Mouse (Mus musculus): ENCODE data around the gene Tut1.

Gene Tut1

GRCm38 (mm10) chr19:8953135-8954039 is at the start of gene Tut1:
TSS of gene Tut1 (plus strand) at chr19:8953847.
- peak; percentile 89 to 92 for DNase-seq

DNA sequence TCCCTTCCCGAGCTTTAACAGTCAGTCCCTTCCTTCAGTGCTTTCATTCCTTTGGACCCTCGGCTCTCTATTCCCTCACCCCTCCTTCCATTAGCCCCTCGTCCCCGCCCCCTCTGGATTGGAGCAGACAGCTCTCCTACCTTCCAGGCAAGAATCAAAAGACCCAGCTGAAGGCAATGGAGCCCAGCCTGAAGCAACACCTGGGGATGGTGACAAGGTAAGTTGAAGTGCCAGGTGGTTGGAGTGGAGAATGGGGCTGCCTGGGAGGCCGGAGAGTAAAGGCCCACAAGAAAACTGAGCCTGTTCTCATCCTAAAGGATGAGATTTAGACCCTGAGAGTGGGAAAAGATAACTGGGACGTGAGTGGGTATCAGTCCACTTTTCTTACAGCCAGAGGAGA is 45.1 kb upstream of the Tut1 start:
- DNase-seq = no peak

GRCm38 (mm10) chr19:8911810-8912209 is 41.8 kb upstream of the Tut1 start:
- DNase-seq = no peak

GRCm38 (mm10) chr19:8914212-8914611 is 39.4 kb upstream of the Tut1 start:
- no peak for DNase-seq

DNA sequence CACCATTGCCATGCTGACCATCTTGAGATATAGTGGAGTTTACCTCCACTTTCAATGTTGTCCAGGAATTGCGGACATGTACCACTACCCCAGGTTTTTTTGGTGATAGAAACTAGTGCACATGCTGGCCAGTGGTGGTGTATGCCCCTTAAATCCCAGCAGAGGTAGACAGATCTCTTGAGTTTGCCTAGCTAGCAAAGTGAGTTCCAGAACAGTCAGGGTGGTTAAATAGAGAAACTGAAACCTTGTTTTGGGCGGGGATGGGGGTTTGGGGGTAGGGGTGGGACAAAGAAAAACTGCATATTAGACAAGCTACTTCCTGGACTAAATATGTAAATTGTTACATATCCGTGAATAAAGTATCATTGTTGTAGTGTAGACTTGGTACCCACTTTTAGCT is 34.6 kb upstream of the Tut1 start:
- no peak for DNase-seq

- DNase-seq = peak in 1 of 2 experiments; percentile 25
Observed at GRCm38 (mm10) chr19:8919684-8920072, 34.0 kb upstream of the Tut1 start.

GRCm38 (mm10) chr19:8920073-8920736 is 33.4 kb upstream of the Tut1 start, which contains the start of gene B3gat3:
TSS of gene B3gat3 (plus strand) at chr19:8920374.
- DNase-seq = peak; percentile 97 to 98

GRCm38 (mm10) chr19:8920836-8921291 is 32.8 kb upstream of the Tut1 start:
- peak; percentile 41 to 66 for DNase-seq

DNA sequence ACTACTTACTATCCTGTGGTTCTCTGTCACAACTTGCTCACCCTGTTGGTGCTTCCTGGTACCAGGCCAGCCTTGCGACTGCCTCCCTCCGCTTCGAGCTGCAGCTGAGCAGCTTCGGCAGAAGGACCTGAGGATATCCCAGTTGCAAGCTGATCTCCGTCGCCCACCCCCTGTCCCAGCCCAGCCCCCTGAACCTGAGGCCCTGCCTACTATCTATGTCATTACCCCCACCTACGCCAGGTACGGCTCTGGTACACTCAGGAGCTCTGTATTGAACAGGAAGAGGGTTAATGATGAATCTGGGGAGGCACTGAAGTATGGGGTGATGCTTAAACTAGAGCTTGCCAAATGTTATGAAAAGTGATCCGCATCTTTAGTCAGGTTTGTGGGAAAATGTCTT is 31.9 kb upstream of the Tut1 start:
- DNase-seq = no peak

- DNase-seq = no peak
Observed at GRCm38 (mm10) chr19:8926766-8927165, 26.9 kb upstream of the Tut1 start.

- DNase-seq = no peak
Observed at GRCm38 (mm10) chr19:8927891-8928525, 25.6 kb upstream of the Tut1 start.

- DNase-seq = peak in 1 of 2 experiments; percentile 19
Observed at GRCm38 (mm10) chr19:8928689-8929223, 24.9 kb upstream of the Tut1 start.

DNA sequence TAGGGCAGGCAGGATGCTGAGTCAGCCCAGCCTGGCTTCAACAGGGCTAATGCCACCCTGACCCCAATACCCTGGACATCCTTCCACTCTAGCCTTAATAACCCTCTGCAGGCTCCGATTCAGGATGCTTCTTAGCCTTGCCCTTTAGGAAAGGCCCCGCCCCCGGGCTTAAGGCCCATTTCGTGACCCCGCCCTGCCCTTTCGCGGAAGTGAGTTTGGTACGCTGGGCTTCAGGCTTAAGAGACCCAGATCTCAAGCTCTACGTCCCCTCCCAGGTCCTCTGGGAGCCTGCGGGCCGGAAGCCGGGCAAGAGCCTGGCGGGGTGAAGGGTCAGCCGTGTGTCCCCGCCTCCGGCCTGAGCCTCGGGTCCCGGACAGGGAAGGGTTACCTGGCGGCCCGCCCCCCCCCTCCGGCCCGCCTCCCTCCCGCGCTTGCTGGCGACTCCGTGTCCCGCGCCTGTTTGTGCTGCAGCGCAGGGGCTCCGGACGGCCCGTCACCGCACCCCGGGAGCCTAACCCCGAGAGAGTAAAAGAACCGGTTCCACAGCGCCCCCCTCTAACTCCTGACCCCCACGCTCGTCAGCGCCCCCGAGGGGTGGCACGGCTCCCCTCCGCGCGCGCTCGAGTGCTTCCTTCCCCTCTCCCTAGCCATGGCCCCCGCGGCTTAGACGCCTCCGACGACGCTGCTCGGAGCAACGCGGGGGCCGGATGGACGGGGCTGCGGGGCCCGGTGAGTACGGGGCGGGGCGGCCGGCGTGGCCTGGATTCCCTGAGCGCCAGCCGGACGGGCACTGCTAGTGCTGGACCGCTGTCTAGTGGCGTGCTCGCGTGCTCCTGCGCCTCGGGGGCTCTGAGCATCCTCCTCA is 24.2 kb upstream of the Tut1 start, which contains the start of the genes Rom1 and Eml3:
Rom1 (minus strand) TSS at position 133 of the 865 bp plus-strand sequence.
Eml3 (plus strand) TSS at position 329 of the 865 bp plus-strand sequence.
- DNase-seq = peak; percentile 91 to 94

GRCm38 (mm10) chr19:8930117-8930516 is 23.5 kb upstream of the Tut1 start:
- DNase-seq = peak; percentile 22 to 34

DNA sequence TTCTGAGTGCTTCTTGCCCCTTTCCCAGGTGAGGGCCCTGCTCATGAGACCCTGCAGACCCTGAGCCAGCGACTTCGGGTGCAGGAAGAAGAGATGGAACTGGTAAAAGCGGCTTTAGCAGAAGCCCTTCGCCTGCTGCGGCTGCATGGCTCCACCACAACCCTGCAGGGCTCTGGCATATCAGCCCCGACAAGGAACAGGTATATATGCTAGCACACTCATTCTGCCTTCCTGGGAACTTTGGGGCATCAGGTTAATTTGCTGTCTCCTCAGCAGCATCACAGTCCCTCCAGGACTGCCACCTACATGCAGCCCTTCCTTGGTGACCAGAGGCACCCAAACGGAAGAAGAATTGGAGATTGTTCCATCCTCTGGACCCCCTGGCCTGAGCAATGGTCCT is 22.9 kb upstream of the Tut1 start:
- no peak for DNase-seq

GRCm38 (mm10) chr19:8936736-8937135 is 16.9 kb upstream of the Tut1 start:
- DNase-seq = no peak

- no peak for DNase-seq
Observed at GRCm38 (mm10) chr19:8940526-8941133, 13.0 kb upstream of the Tut1 start.

DNA sequence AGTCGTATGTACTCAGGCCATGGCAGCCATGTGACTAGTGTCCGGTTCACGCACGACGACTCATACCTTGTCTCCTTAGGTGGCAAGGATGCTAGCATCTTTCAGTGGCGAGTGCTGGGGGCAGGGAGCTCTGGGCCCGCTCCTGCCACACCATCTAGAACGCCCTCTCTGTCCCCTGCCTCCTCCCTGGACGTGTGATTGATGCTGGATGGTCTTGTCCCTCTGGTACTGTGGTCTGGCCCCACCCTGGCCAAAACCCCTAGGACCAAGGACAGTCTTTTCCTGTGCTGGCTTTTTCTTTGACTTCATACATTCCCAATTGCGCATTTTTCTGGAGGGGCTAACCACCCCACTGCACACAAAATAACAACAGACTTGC is 12.5 kb upstream of the Tut1 start:
- DNase-seq = no peak

- DNase-seq = peak; percentile 99
Observed at GRCm38 (mm10) chr19:8941515-8942217, 12.0 kb upstream of the Tut1 start, which contains the start of gene Mta2. TSS of gene Mta2 (plus strand) at chr19:8941875.

DNA sequence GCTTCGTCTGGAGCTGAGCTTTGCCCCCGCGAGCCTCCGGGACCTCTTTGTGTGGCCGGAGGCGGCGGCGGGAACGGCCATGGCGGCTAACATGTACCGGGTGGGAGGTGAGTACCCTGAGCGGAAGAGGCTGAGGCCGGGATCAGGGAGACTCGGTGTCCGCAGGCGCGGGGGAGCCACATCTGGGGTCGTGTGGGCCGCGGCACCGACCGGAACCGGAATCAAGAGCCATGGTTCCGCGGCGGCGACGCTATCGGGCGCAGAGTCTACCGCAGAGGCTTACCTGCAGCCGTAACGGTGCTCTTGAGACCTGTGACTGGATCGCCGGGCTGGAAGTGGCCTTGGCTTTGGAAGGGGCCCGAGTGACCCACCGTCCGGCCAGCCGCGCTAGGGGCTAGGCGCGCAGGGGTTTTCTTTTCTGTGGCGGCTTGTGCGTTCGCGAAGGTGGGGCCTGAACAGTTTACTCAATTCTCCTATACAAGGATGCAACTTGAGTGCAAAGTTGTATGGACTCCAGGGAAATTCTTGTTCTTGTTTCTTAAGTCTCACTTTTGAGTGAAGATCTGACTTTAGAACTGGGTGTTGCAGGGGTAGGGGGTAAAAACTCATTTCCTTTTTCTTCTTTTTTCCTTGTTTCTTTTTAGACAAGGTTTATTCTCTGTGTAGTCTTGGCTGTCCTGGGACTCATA is 11.2 kb upstream of the Tut1 start:
- peak in 1 of 2 experiments; percentile 73 for DNase-seq
